Mouse (Mus musculus): ENCODE results near the gene Prss57.

DNA sequence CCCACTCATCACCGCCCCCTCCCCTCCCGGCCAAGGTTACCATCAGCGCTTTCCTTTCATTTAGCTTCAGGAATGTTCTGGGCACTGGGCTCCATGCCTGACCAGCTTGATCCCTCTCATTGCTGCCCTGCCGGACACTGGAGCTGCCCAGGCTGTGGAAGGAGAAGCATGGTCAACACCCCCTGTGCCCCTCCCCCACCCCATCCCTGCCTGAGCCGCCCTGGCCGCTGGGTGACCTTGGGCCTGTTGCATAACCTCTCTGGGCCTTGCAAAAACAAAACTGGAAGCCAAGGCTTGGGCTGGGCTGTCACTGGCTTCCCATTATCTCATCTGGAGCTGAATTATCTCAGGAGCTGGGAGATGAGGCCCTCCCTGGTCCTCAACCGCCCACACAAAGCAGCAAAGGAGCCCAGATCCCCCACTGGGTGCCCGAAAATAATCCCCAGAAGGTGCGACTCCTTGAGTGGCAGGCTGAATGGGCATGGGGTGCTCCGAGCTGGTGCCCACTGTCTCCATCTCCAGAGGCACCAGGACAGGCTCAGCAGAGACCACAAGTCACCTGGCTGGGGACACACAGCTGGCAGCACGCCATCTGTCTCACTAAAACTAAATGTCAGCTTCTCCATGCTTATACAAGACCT is 11.7 kb upstream of the Prss57 start:
- no peak for TF ChIP-seq CTCF (IDR thresholded peaks at IDR 0.05; ENCODE audit: control insufficient read depth, insufficient read depth, insufficient replicate concordance, low read depth, low read length)
- no peak for TF ChIP-seq POLR2A (IDR thresholded peaks at IDR 0.05; ENCODE audit: control insufficient read depth, low read depth, low read length)

Data from testis, adult 2 months (tissue).